Mouse (Mus musculus) heart, embryonic 10.5 days (tissue): ENCODE data around the gene Smcr8. TPM values are rescaled to one million over a fixed set of nuclear protein-coding genes. Genes with fewer than 3 reads are reported as not detected.
"Not testable (repeated sequence)": the region's sequence is repeated elsewhere in the genome, so short reads cannot be mapped to it uniquely, and the experiment has no call there.

Source experiments
- DNase-seq: peaks from one replicate; pipeline ENCODE4 v3.0.0-alpha.2; 2017; ENCODE audit warnings: low spot score
- H3K27ac ChIP-seq: fragments of 300-500 bp; sonication (generic); 2 replicates; pipeline ENCODE4 v1.5.1; 2016; ENCODE audit warnings: mild to moderate bottlenecking
- H3K27me3 ChIP-seq: fragments of 300-500 bp; sonication (generic); 2 replicates; pipeline ENCODE4 v1.6.1; 2016; ENCODE audit warnings: mild to moderate bottlenecking; ENCODE audit not compliant: poor library complexity, insufficient read depth, severe bottlenecking
- H3K36me3 ChIP-seq: fragments of 300-500 bp; sonication (generic); 2 replicates; pipeline ENCODE4 v1.6.1; 2016; ENCODE audit warnings: mild to moderate bottlenecking, moderate library complexity
- H3K4me1 ChIP-seq: fragments of 300-500 bp; sonication (generic); 2 replicates; pipeline ENCODE4 v1.6.1; 2016; ENCODE audit warnings: mild to moderate bottlenecking
- H3K4me3 ChIP-seq: fragments of 300-500 bp; sonication (generic); 2 replicates; pipeline ENCODE4 v1.5.1; 2016; ENCODE audit warnings: mild to moderate bottlenecking, moderate library complexity
- H3K9me3 ChIP-seq: fragments of 300-500 bp; sonication (generic); 2 replicates; pipeline ENCODE4 v1.6.1; 2016; ENCODE audit warnings: mild to moderate bottlenecking, moderate library complexity
- WGBS: fragments of 180-500 bp; shearing (Covaris S2); methylation state at CpG from one replicate; pipeline ENCODE4 v1.1.7; 2016; 5-methylcytosine and 5-hydroxymethylcytosine counted together
- polyA plus RNA-seq: library from polyadenylated mRNA; unstranded; fragments of >200 nt; fragmentation: Nextera tagmentation; extraction: Ambion mirVana; gene quantifications from 2 replicates; pipeline ENCODE4 v1.2.1, GENCODE M21; 2016

Gene Smcr8
- polyA plus RNA-seq, 1 experiment from 2014 or later, result 6.7 TPM

GRCm38 (mm10) chr11:60796342-60796741, 19.0 kb downstream of the Smcr8 start:
- 84% methylated on average over 11 of the region's 11 CpGs for WGBS

GRCm38 (mm10) chr11:60799977-60800376, 22.7 kb downstream of the Smcr8 start:
- peaks cover 8% of the 10 kb centered on the region; the same call in 1 of the 2 replicates for H3K4me1 ChIP-seq
- WGBS, result 86% methylated on average over 4 of the region's 4 CpGs
- H3K27ac ChIP-seq, result no peak overlapping the region
- H3K27me3 ChIP-seq, result no peaks in the 10 kb centered on the region
- peaks cover 86% of the 10 kb centered on the region for H3K36me3 ChIP-seq
- H3K9me3 ChIP-seq, result no peaks in the 10 kb centered on the region
- DNase-seq, result no peak
- no peak overlapping the region for H3K4me3 ChIP-seq

More at GRCm38 (mm10) chr11:60796342-60796741, 19.0 kb downstream of the Smcr8 start:
- H3K36me3 ChIP-seq, result peaks cover 89% of the 10 kb centered on the region
- H3K4me3 ChIP-seq, result no peak overlapping the region
- no peaks in the 10 kb centered on the region for H3K9me3 ChIP-seq
- peaks cover 8% of the 10 kb centered on the region; the same call in 1 of the 2 replicates for H3K4me1 ChIP-seq
- peak overlapping the region; percentile 36; the same call in 1 of the 2 replicates for H3K27ac ChIP-seq
- DNase-seq, result no peak
- H3K27me3 ChIP-seq, result no peaks in the 10 kb centered on the region

- no peak overlapping the region for H3K4me3 ChIP-seq
- WGBS, result 85% methylated on average over 1 of the region's 1 CpGs
- no peaks in the 10 kb centered on the region for H3K27me3 ChIP-seq
- H3K4me1 ChIP-seq, result peaks cover 5% of the 10 kb centered on the region; the same call in 1 of the 2 replicates
- H3K9me3 ChIP-seq, result no peaks in the 10 kb centered on the region
- H3K27ac ChIP-seq, result no peak overlapping the region
- peaks cover 78% of the 10 kb centered on the region for H3K36me3 ChIP-seq
- DNase-seq, result no peak
Measured at GRCm38 (mm10) chr11:60800892-60801291, 23.6 kb downstream of the Smcr8 start.

GRCm38 (mm10) chr11:60808286-60809070, 31.2 kb downstream of the Smcr8 start:
- H3K36me3 ChIP-seq, result peaks cover 13% of the 10 kb centered on the region
- no peak overlapping the region for H3K4me3 ChIP-seq
- no peak for DNase-seq
- H3K27ac ChIP-seq, result no peak overlapping the region
- H3K9me3 ChIP-seq, result no peaks in the 10 kb centered on the region
- H3K27me3 ChIP-seq, result no peaks in the 10 kb centered on the region
- H3K4me1 ChIP-seq, result peaks cover 29% of the 10 kb centered on the region
- WGBS, result 75% methylated on average over 4 of the region's 4 CpGs

GRCm38 (mm10) chr11:60809546-60809945, 32.2 kb downstream of the Smcr8 start:
- Histone ChIP-seq H3K36me3 (peaks cover 3% of the 10 kb centered on the region; the same call in 1 of the 2 replicates), H3K27ac (no peak overlapping the region), H3K4me3 (peak overlapping the region; percentile 64), H3K27me3 (no peaks in the 10 kb centered on the region), H3K9me3 (no peaks in the 10 kb centered on the region), H3K4me1 (peaks cover 29% of the 10 kb centered on the region)
- 67% methylated on average over 1 of the region's 1 CpGs for WGBS
- DNase-seq, result no peak

- Histone ChIP-seq H3K27ac (peak overlapping the region; percentile 84), H3K4me1 (peaks cover 29% of the 10 kb centered on the region), H3K36me3 (peaks cover 3% of the 10 kb centered on the region; the same call in 1 of the 2 replicates), H3K27me3 (no peaks in the 10 kb centered on the region), H3K4me3 (peak overlapping the region; percentile 64), H3K9me3 (no peaks in the 10 kb centered on the region)
- 15% methylated on average over 14 of the region's 14 CpGs for WGBS
- no peak for DNase-seq
Measured at GRCm38 (mm10) chr11:60810046-60810965, 33.0 kb downstream of the Smcr8 start.

- Histone ChIP-seq H3K4me1 (peaks cover 29% of the 10 kb centered on the region), H3K27me3 (no peaks in the 10 kb centered on the region), H3K36me3 (peaks cover 3% of the 10 kb centered on the region; the same call in 1 of the 2 replicates), H3K9me3 (no peaks in the 10 kb centered on the region), H3K4me3 (peak overlapping the region; percentile 64), H3K27ac (peak overlapping the region; percentile 84)
- peak; percentile 99 for DNase-seq
- WGBS, result under 1% methylated on average over 29 of the region's 29 CpGs
Measured at GRCm38 (mm10) chr11:60811054-60811460, 33.7 kb downstream of the Smcr8 start.

- not testable (repeated sequence) for DNase-seq, H3K36me3 ChIP-seq, H3K9me3 ChIP-seq, H3K27me3 ChIP-seq
- Histone ChIP-seq H3K4me1 (peaks cover 29% of the 10 kb centered on the region), H3K27ac (peak within 1 kb of the TSS; percentile 84), H3K4me3 (peak within 1 kb of the TSS; percentile 64)
- 24% methylated on average over 6 of the region's 6 CpGs for WGBS
Measured at GRCm38 (mm10) chr11:60811618-60812017, 34.3 kb downstream of the Smcr8 start, which contains the start of gene Shmt1. Shmt1 (minus strand) TSS chr11:60811718.

GRCm38 (mm10) chr11:60816398-60816797, 39.1 kb downstream of the Smcr8 start:
- H3K9me3 ChIP-seq, result no peaks in the 10 kb centered on the region
- 60% methylated on average over 5 of the region's 5 CpGs for WGBS
- H3K27me3 ChIP-seq, result no peaks in the 10 kb centered on the region
- no peaks in the 10 kb centered on the region for H3K36me3 ChIP-seq
- no peak for DNase-seq
- no peaks in the 10 kb centered on the region for H3K4me1 ChIP-seq
- H3K27ac ChIP-seq, result no peak overlapping the region
- H3K4me3 ChIP-seq, result no peak overlapping the region

- no peak overlapping the region for H3K4me3 ChIP-seq
- no peaks in the 10 kb centered on the region for H3K27me3 ChIP-seq
- H3K27ac ChIP-seq, result no peak overlapping the region
- DNase-seq, result no peak
- no peaks in the 10 kb centered on the region for H3K4me1 ChIP-seq
- H3K36me3 ChIP-seq, result no peaks in the 10 kb centered on the region
- WGBS, result 64% methylated on average over 2 of the region's 2 CpGs
- no peaks in the 10 kb centered on the region for H3K9me3 ChIP-seq
Measured at GRCm38 (mm10) chr11:60823771-60824170, 46.4 kb downstream of the Smcr8 start.

- Histone ChIP-seq H3K27me3 (no peaks in the 10 kb centered on the region), H3K4me3 (no peak overlapping the region), H3K36me3 (no peaks in the 10 kb centered on the region), H3K27ac (no peak overlapping the region), H3K9me3 (no peaks in the 10 kb centered on the region), H3K4me1 (no peaks in the 10 kb centered on the region)
- no peak for DNase-seq
- WGBS, result 82% methylated on average over 3 of the region's 3 CpGs
Measured at GRCm38 (mm10) chr11:60825191-60825590, 47.9 kb downstream of the Smcr8 start.

GRCm38 (mm10) chr11:60826700-60827099, 49.4 kb downstream of the Smcr8 start:
- H3K27me3 ChIP-seq, result no peaks in the 10 kb centered on the region
- no peak overlapping the region for H3K27ac ChIP-seq
- no peak for DNase-seq
- no peak overlapping the region for H3K4me3 ChIP-seq
- H3K9me3 ChIP-seq, result no peaks in the 10 kb centered on the region
- peaks cover 6% of the 10 kb centered on the region for H3K4me1 ChIP-seq
- WGBS, result 52% methylated on average over 1 of the region's 1 CpGs
- no peaks in the 10 kb centered on the region for H3K36me3 ChIP-seq
